Mouse (Mus musculus): ENCODE results near the gene Avil. TPM values are rescaled to one million over a fixed set of nuclear protein-coding genes. Genes with fewer than 3 reads are reported as not detected.

Avil gene
- polyA plus RNA-seq, 1 experiment from 2014 or later: 0.12 TPM

DNA sequence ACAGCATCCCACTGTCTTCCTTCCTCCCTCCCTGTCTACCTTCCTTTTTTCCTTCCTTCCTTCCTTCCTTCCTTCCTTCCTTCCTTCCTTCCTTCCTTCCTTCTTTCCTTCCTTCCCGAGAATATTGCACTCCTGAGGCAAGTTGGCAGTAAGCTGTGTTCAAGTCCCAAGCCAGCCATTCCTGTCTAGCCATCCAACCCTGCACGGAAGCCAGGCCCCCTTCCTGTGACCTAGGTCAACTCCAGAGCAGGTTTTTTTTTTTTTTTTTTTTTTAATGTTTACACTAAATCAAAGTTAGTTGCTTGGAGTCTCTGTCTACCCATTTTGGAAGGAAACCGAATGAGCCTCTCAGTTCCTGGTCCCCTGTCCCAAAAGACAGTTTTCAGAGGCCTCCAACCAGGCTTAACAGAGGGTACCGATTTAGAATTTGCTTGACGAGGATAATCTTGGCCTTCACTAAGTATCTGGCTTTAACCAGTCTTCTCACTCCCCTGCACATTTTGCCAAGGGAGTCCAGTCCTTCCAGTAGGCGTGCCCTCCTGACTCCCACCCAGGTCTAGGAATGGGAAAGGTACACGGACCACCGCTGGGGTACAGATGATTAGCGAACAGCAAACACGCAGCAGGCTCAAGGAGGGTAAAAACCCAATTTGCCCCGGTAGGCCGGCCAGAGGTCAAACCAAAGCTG lies 29.0 kb upstream of the Avil start:
- WGBS (ENCODE audit: insufficient replicate concordance): 31% methylated on average over 12 of the region's 12 CpGs
- 0 out of 2 replicates have a peak overlapping the region, but pooled peaks have one; percentile 19 for H3K4me2 ChIP-seq
- H3K9me3 ChIP-seq (replicated peaks): no peaks in the 10 kb centered on the region
- H3K27ac ChIP-seq: peak overlapping the region; percentile 40
- H3K4me1 ChIP-seq (replicated peaks): peaks cover 21% of the 10 kb centered on the region
- no peak overlapping the region for H3K4me3 ChIP-seq (replicated peaks)
- peaks cover 11% of the 10 kb centered on the region for H3K27me3 ChIP-seq
- no peak overlapping the region for H3K9ac ChIP-seq
- ATAC-seq (ENCODE audit: low read depth): 0 out of 2 replicates have a peak, but pooled peaks have one; percentile 9
- no peak for DNase-seq
- H3K36me3 ChIP-seq: no peaks in the 10 kb centered on the region

DNA sequence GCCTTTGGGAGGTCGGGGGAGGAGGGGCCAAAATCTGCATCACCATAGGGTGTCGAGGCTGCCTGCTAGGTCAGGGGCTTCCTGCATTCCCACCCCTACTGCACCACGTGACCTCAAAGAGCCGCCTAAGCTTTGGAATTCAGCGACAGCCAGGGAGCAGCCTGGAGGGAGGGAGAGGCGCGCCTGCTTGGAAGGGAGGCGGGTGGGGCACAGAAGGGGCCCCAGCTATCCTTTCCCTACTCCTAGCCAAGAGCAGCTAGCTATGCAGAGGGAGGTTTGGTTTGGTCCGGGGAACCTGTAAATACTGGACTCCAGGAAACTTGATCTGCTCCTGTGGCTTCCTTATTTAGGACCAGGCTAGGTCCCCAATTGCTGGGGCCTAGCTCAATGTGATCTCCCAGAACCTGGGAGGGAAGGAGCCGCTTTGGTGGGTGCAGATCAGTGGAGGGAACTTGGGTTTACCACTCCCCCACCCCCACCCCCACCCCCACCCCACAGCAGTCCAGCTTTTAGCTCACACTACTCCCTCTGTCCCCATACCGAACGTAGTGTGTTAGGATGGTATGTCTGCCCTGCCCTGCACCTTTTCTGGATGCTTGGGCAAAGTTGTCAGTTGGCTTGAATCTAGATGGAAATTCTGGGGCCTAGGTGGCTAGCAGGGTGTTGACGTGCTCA lies 28.3 kb upstream of the Avil start:
- DNase-seq: no peak
- Histone ChIP-seq H3K4me1 (replicated peaks) (peaks cover 24% of the 10 kb centered on the region), H3K4me2 (0 out of 2 replicates have a peak overlapping the region, but pooled peaks have one; percentile 11), H3K36me3 (no peaks in the 10 kb centered on the region), H3K9me3 (replicated peaks) (no peaks in the 10 kb centered on the region), H3K27ac (peak overlapping the region; percentile 40), H3K4me3 (replicated peaks) (no peak overlapping the region), H3K9ac (no peak overlapping the region), H3K27me3 (peaks cover 11% of the 10 kb centered on the region)
- 38% methylated on average over 13 of the region's 13 CpGs for WGBS (ENCODE audit: insufficient replicate concordance)
- peak; percentile 76 for ATAC-seq (ENCODE audit: low read depth)

DNA sequence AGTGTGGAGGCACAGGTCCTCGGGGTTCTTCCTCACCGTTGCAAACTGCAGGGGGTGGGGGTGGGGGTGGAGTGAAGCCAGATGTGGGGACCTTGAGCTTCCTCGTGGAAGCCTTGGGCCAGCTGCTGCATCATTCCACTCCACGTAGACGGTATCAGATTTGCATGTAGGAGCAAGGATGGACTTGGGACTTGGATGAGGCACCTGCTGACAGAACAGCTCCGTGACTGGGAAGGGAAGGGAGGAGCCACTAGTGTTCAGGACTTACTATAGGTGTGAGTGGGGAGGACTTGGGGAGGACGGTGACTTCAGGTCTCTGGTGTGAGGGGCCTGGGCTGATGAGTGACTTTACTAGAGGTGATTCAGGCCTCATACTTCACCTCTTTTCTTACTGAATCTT lies 27.5 kb upstream of the Avil start:
- ATAC-seq (ENCODE audit: low read depth): no peak
- H3K9ac ChIP-seq: no peak overlapping the region

DNA sequence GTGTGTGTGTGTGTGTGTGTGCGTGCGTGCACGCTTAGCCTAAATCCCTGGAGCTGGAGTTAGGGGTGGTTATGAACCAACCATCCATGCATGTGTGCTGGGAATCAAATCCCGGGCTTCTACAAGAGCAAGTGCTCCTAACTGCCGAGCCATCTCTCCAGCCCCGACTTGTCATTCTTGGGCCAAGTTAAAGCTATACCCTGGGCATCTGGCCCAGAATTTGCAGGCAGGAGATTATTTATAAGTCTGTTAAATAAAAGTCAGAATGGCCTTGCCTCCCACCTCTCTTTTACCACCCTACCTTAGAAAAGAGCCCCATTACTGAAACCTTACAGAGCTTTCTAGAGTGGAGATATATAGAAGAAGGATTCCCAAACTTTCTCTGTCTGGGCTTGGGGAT lies 24.8 kb upstream of the Avil start:
- H3K9ac ChIP-seq: no peak overlapping the region
- H3K27ac ChIP-seq: no peak overlapping the region
- no peaks in the 10 kb centered on the region for H3K36me3 ChIP-seq
- no peak for DNase-seq
- H3K4me2 ChIP-seq: no peak overlapping the region
- WGBS (ENCODE audit: insufficient replicate concordance): 73% methylated on average over 6 of the region's 6 CpGs
- no peak for ATAC-seq (ENCODE audit: low read depth)
- no peak overlapping the region for H3K4me3 ChIP-seq (replicated peaks)
- H3K9me3 ChIP-seq (replicated peaks): no peaks in the 10 kb centered on the region
- H3K27me3 ChIP-seq: peaks cover 15% of the 10 kb centered on the region
- H3K4me1 ChIP-seq (replicated peaks): peaks cover 45% of the 10 kb centered on the region

More for the DNA sequence above, 27.5 kb upstream of the Avil start:
- no peak overlapping the region for H3K27ac ChIP-seq
- H3K9me3 ChIP-seq (replicated peaks): no peaks in the 10 kb centered on the region
- no peak overlapping the region for H3K4me3 ChIP-seq (replicated peaks)
- no peak for DNase-seq
- no peak overlapping the region for H3K4me2 ChIP-seq
- H3K27me3 ChIP-seq: peaks cover 11% of the 10 kb centered on the region
- peaks cover 31% of the 10 kb centered on the region for H3K4me1 ChIP-seq (replicated peaks)
- WGBS (ENCODE audit: insufficient replicate concordance): 43% methylated on average over 7 of the region's 7 CpGs
- no peaks in the 10 kb centered on the region for H3K36me3 ChIP-seq

DNA sequence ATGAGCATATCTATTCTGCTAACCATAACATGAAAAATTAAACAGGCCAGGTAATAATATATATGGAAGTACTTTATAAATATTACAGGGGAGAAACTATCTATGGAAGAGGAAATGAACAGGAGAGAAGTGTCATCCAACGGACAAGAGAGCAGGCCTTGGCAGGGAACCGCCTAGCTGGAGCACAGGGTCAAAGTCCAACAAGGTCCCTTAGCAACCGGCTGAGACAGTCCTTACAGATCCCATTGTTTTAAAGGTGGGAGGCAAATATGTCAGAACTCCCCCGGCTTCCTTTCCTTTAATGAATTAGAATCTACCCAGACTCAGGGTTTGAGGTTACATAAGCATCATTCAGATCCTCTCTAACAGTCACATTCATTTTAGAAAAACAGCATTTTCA lies 23.4 kb upstream of the Avil start:
- no peak overlapping the region for H3K27ac ChIP-seq
- no peak overlapping the region for H3K4me3 ChIP-seq (replicated peaks)
- H3K27me3 ChIP-seq: peaks cover 15% of the 10 kb centered on the region
- H3K36me3 ChIP-seq: no peaks in the 10 kb centered on the region
- no peak for ATAC-seq (ENCODE audit: low read depth)
- no peaks in the 10 kb centered on the region for H3K9me3 ChIP-seq (replicated peaks)
- no peak overlapping the region for H3K4me2 ChIP-seq
- DNase-seq: no peak
- H3K9ac ChIP-seq: no peak overlapping the region
- peaks cover 48% of the 10 kb centered on the region for H3K4me1 ChIP-seq (replicated peaks)
- 62% methylated on average over 4 of the region's 4 CpGs for WGBS (ENCODE audit: insufficient replicate concordance)

DNA sequence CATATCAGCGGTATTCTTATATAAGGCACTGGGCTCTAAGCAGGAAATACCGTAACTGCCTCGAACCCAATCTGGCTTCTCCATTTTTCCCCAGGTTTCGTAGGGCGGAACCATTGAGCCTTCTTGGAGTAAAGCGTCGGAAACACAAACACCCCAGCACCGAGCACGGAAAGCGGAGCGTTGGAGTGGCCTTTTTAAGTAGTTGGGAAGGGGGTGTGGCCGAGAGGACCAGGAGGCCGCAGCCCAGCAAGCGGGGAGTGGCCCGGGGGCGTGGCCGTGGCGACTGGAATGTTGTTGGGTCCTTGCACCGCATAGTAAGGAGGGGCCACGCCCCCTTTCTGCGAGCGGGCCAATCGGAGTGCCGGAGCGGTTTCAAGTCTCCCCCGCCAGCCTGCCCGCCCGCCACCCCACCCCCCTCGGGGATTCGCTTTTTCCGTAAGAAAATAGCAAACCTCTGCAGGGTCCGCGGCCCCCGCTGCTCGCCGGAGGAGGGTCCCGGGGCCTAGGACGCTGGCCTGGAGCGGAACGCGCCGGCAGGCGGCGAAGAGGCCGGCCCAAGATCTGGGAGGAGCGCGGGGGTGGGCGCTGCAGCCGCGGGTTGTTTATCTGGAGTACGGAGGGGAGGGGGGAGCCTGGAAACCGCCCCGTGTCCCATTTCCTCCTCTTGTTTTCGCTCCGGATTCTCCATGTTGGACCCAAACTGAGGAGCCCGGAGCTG lies 22.1 kb upstream of the Avil start, which contains the start of gene Ctdsp2:
Gene Ctdsp2 (plus strand): TSS at position 441 of the 718 bp plus-strand sequence.
- under 1% methylated on average over 55 of the region's 56 CpGs for WGBS (ENCODE audit: insufficient replicate concordance)
- H3K9me3 ChIP-seq (replicated peaks): no peaks in the 10 kb centered on the region

DNA sequence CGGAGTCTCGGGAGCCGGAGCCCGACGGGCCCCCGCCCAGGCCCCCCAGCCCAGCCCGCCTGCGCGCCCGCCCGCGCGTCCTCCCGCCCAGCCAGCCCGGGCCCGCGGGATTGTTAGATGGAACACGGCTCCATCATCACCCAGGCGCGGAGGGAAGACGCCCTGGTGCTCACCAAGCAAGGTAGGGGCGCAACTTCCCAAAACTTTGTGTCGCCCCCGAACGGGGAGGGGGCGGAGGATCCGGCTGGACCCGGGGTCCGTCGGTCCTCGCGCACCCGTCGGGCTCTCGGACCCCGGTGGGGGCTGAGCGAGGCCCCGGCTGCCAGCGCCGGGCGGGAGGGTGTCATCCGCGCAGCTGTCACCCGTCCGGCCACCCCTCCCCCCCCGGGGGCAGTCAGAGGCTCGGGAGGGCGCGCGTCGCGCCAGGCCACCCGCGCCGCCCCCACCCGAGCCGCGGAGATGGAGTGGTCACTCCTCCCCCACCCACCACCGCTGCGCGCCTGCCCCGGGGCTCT lies 21.3 kb upstream of the Avil start:
- peak; percentile 49 for DNase-seq
- H3K9ac ChIP-seq: peak overlapping the region; percentile 91
- ATAC-seq (ENCODE audit: low read depth): peak; percentile 17
- peaks cover 58% of the 10 kb centered on the region for H3K4me1 ChIP-seq (replicated peaks)
- H3K4me2 ChIP-seq: peak overlapping the region; percentile 86
- peak overlapping the region; percentile 92 for H3K4me3 ChIP-seq (replicated peaks)
- peak overlapping the region; percentile 87 for H3K27ac ChIP-seq
- H3K9me3 ChIP-seq (replicated peaks): no peaks in the 10 kb centered on the region
- H3K36me3 ChIP-seq: 0 out of 2 replicates have a peak, but pooled peaks cover 2% of the 10 kb centered on the region
- 2% methylated on average over 39 of the region's 62 CpGs for WGBS (ENCODE audit: insufficient replicate concordance)
- H3K27me3 ChIP-seq: peaks cover 15% of the 10 kb centered on the region

More for the DNA sequence above, 22.1 kb upstream of the Avil start, which contains the start of gene Ctdsp2:
- DNase-seq (peak; percentile 99), ATAC-seq (ENCODE audit: low read depth) (peak; percentile 90)
- H3K27ac ChIP-seq: peak within 1 kb of the TSS; percentile 87
- H3K36me3 ChIP-seq: no peaks in the 10 kb centered on the region
- peaks cover 15% of the 10 kb centered on the region for H3K27me3 ChIP-seq
- peak within 1 kb of the TSS; percentile 86 for H3K4me2 ChIP-seq
- H3K4me1 ChIP-seq (replicated peaks): peaks cover 51% of the 10 kb centered on the region
- peak within 1 kb of the TSS; percentile 91 for H3K9ac ChIP-seq
- H3K4me3 ChIP-seq (replicated peaks): peak within 1 kb of the TSS; percentile 92

DNA sequence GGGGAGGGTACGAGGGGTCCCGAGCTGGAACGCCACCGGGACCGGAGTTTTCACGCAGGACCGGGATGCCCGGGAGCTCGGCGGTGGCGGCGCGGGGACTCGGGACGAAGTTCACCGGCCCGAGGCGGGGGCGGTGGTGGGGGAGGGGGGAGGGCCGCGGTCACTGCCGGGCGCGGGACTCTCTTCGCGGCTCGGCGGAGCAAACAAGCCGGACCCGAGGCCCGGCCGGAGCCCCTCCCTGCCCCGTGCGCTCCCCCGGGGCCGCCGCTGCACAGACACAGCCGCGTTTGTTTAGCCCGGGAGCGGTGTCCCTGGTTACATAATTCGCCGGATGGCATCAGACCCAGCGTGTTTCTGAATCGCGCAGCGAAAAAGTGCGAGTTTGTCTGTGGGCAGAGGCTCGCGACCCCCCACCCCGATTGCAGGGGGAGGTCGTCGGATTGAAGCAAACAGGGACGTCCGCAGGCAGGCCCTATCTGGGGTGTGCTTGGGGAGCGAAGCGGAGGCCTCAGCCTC lies 20.8 kb upstream of the Avil start:
- under 1% methylated on average over 54 of the region's 57 CpGs for WGBS (ENCODE audit: insufficient replicate concordance)

DNA sequence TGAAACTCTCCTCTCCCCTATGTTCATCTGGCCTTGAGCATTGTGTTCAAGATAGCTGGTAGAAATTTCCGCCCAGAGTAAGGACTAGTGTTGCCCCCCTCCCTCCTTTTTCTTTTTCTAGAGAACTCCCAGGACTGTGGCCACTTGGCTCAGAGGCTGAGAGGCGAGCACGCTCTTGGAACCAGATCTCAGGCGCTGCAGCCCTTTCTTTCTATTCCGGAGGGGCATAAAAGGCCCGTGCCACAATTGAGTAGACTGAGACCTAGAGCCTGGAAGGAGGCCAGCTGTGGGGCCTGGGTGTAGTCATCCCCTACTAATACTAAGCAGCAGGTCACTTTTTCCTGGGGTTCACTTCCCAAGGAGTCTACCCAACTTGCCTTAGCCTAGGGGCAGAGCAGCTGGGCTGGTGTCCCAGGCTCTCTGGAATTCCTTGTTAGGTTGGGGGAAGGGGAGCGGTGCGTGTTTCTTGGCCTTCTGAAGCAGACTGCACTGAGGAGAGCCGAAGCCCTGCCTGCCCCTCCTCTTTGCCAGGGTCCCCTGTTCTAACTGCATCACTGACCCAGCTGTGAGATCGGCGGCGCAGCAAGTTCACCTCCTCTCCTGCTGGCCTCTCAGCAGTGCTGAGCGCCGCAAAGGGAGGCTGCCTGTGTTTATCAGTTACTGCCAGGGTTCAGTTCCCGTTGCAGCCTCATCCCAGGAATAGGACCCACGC lies 20.1 kb upstream of the Avil start:
- 15% methylated on average over 16 of the region's 16 CpGs for WGBS (ENCODE audit: insufficient replicate concordance)
- H3K36me3 ChIP-seq: 0 out of 2 replicates have a peak, but pooled peaks cover 8% of the 10 kb centered on the region
- peak overlapping the region; percentile 86 for H3K4me2 ChIP-seq
- no peaks in the 10 kb centered on the region for H3K9me3 ChIP-seq (replicated peaks)
- H3K9ac ChIP-seq: peak overlapping the region; percentile 91
- peaks cover 68% of the 10 kb centered on the region for H3K4me1 ChIP-seq (replicated peaks)
- DNase-seq (peak; percentile 13), ATAC-seq (ENCODE audit: low read depth) (no peak)
- peak overlapping the region; percentile 92 for H3K4me3 ChIP-seq (replicated peaks)
- H3K27me3 ChIP-seq: peaks cover 12% of the 10 kb centered on the region
- peak overlapping the region; percentile 87 for H3K27ac ChIP-seq

More for the DNA sequence above, 20.8 kb upstream of the Avil start:
- peak overlapping the region; percentile 87 for H3K27ac ChIP-seq
- peaks cover 15% of the 10 kb centered on the region for H3K27me3 ChIP-seq
- peak overlapping the region; percentile 92 for H3K4me3 ChIP-seq (replicated peaks)
- DNase-seq: peak; percentile 18
- peak overlapping the region; percentile 91 for H3K9ac ChIP-seq
- H3K4me2 ChIP-seq: peak overlapping the region; percentile 86
- peaks cover 63% of the 10 kb centered on the region for H3K4me1 ChIP-seq (replicated peaks)
- ATAC-seq (ENCODE audit: low read depth): no peak
- H3K9me3 ChIP-seq (replicated peaks): no peaks in the 10 kb centered on the region
- 0 out of 2 replicates have a peak, but pooled peaks cover 4% of the 10 kb centered on the region for H3K36me3 ChIP-seq

DNA sequence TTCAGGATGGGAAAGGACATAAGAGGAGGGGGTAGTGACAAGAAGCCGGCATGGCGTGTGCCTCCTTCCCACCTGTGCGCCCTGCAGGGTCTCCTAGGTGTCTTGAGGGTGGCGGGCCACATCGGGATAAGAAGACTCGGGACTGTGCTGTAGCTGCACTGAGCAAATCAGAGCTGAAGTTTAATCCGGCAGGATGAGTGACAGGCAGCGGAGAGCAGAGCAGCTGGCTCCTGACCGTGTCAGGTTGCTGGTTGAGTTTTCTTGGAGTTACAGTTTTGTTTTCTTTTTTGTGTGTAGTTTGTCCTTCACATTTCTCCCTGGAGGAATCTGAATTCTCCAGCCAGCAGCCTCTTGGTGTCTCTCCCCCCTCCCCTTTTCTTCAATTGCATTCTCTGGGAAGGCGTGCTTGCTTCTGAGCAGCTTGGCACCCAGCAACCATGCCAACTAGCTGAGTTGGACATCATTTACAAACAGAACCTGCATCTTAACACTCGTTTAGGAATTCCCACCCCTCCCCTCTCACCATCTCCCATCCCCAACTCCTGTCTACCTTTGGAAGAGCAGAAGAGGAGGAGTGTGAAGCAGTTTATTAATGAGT lies 19.5 kb upstream of the Avil start:
- WGBS (ENCODE audit: insufficient replicate concordance): 49% methylated on average over 11 of the region's 11 CpGs
- Histone ChIP-seq H3K4me2 (peak overlapping the region; percentile 86), H3K27me3 (peaks cover 6% of the 10 kb centered on the region), H3K4me3 (replicated peaks) (peak overlapping the region; percentile 92), H3K27ac (peak overlapping the region; percentile 87), H3K36me3 (0 out of 2 replicates have a peak, but pooled peaks cover 8% of the 10 kb centered on the region), H3K9me3 (replicated peaks) (no peaks in the 10 kb centered on the region), H3K9ac (peak overlapping the region; percentile 91), H3K4me1 (replicated peaks) (peaks cover 74% of the 10 kb centered on the region)
- ATAC-seq (ENCODE audit: low read depth): no peak
- DNase-seq: no peak
